Mouse (Mus musculus) embryonic facial prominence, embryonic 10.5 days (tissue): Measurements from ENCODE around the gene Nos3. TPM values are rescaled to one million over a fixed set of nuclear protein-coding genes. Genes with fewer than 3 reads are reported as not detected.
A peak's percentile ranks its signal among the peaks of the same experiment; 100 is the strongest.

Source experiments
- DNase-seq: peaks from one replicate; pipeline ENCODE4 v3.0.0-alpha.2; 2017; ENCODE audit warnings: low spot score
- H3K27ac ChIP-seq: fragments of 300-500 bp; sonication (generic); replicated peaks from 2 replicates; pipeline ENCODE4 v1.5.1; 2016; ENCODE audit warnings: mild to moderate bottlenecking
- H3K27me3 ChIP-seq: fragments of 300-500 bp; sonication (generic); replicated peaks from 2 replicates; pipeline ENCODE4 v1.6.1; 2016; ENCODE audit warnings: low read depth, mild to moderate bottlenecking; ENCODE audit not compliant: poor library complexity, severe bottlenecking
- H3K36me3 ChIP-seq: fragments of 300-500 bp; sonication (generic); replicated peaks from 2 replicates; pipeline ENCODE4 v1.6.1; 2016; ENCODE audit warnings: mild to moderate bottlenecking, moderate library complexity
- H3K4me1 ChIP-seq: fragments of 300-500 bp; sonication (generic); 2 replicates; pipeline ENCODE4 v1.6.1; 2016
- H3K4me3 ChIP-seq: fragments of 300-500 bp; sonication (generic); 2 replicates; pipeline ENCODE4 v1.5.1; 2016; ENCODE audit warnings: mild to moderate bottlenecking, moderate library complexity
- H3K9me3 ChIP-seq: fragments of 300-500 bp; sonication (generic); 2 replicates; pipeline ENCODE4 v1.6.1; 2016; ENCODE audit warnings: mild to moderate bottlenecking
- WGBS: fragments of 180-500 bp; shearing (Covaris S2); methylation state at CpG from one replicate; pipeline ENCODE4 v1.1.7; 2016; 5-methylcytosine and 5-hydroxymethylcytosine counted together
- polyA plus RNA-seq: library from polyadenylated mRNA; unstranded; fragments of >200 nt; fragmentation: Nextera tagmentation; extraction: Ambion mirVana; gene quantifications from 2 replicates; pipeline ENCODE4 v1.2.1, GENCODE M21; 2016

Gene Nos3
- polyA plus RNA-seq = 7.6 and 7.7 TPM in 2 replicates

DNA sequence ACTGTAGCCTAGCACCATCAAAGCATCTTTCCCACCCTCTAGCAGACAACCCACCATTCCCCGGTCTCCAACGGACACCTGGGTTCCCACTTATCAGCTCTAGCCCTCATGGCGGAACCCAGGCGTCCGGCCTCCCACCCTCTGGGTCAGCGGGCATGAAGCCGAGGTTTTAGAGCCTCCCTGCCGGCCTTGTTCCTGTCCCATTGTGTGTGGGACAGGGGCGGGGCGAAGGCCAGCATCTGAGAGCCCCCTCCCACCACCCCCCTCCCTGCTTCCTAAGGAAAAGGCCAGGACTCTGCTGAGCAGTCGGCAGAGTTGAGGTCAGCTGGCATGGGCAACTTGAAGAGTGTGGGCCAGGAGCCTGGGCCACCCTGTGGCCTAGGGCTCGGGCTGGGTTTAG is at the start of gene Nos3:
Gene Nos3, plus strand, starts transcription at position 303 of the 400 bp plus-strand sequence.
- WGBS = 48% methylated on average over 12 of the region's 12 CpGs
- Histone ChIP-seq H3K27ac (0 out of 2 replicates have a peak within 1 kb of the TSS, but pooled peaks have one; percentile 37), H3K4me3 (peak within 1 kb of the TSS; percentile 25), H3K4me1 (peaks cover 19% of the 10 kb centered on the region), H3K36me3 (no peaks in the 10 kb centered on the region), H3K27me3 (0 out of 2 replicates have a peak, but pooled peaks cover 3% of the 10 kb centered on the region), H3K9me3 (no peaks in the 10 kb centered on the region)
- no peak for DNase-seq

GRCm38 (mm10) chr5:24319776-24320466 is 44.7 kb upstream of the Nos3 start:
- peaks cover 39% of the 10 kb centered on the region for H3K4me1 ChIP-seq
- peaks cover 22% of the 10 kb centered on the region for H3K36me3 ChIP-seq
- H3K9me3 ChIP-seq = no peaks in the 10 kb centered on the region
- WGBS = 10% methylated on average over 13 of the region's 13 CpGs
- H3K27me3 ChIP-seq = peaks cover 26% of the 10 kb centered on the region
- H3K27ac ChIP-seq = peak overlapping the region; percentile 91
- peak overlapping the region; percentile 54 for H3K4me3 ChIP-seq
- peak; percentile 77 for DNase-seq

- Histone ChIP-seq H3K36me3 (peaks cover 27% of the 10 kb centered on the region), H3K27ac (peak overlapping the region; percentile 91), H3K4me3 (peak overlapping the region; percentile 54), H3K27me3 (peaks cover 31% of the 10 kb centered on the region), H3K4me1 (peaks cover 44% of the 10 kb centered on the region), H3K9me3 (no peaks in the 10 kb centered on the region)
- 26% methylated on average over 6 of the region's 6 CpGs for WGBS
- no peak for DNase-seq
These were observed 44.2 kb upstream of the Nos3 start for GRCm38 (mm10) chr5:24320467-24320813.

DNA sequence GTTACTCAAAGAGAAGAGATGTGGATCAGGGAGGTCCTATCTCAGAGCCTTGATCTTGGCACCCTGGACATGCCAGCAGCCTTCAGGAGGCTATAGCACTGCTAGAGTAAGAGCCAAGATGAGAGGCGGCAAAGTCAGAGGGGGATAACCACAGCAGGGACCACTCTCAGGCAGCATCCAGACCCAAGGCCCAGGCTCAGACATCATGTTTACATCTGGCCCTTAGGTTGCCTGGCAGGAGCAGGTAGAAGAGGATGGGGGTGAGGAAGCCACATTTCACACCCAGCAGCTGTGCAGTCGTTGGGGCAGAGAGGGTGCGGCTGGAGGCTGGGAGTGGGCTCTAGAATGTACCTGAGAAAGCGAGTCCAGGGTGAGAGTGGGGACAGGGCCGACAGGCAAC is 43.7 kb upstream of the Nos3 start:
- peak overlapping the region; percentile 91 for H3K27ac ChIP-seq
- H3K27me3 ChIP-seq = peaks cover 35% of the 10 kb centered on the region
- peak overlapping the region; percentile 54 for H3K4me3 ChIP-seq
- H3K9me3 ChIP-seq = no peaks in the 10 kb centered on the region
- no peak for DNase-seq
- 45% methylated on average over 5 of the region's 5 CpGs for WGBS
- peaks cover 31% of the 10 kb centered on the region for H3K36me3 ChIP-seq
- peaks cover 48% of the 10 kb centered on the region for H3K4me1 ChIP-seq

GRCm38 (mm10) chr5:24321711-24322682 is 42.6 kb upstream of the Nos3 start:
- WGBS = 4% methylated on average over 22 of the region's 22 CpGs
- Histone ChIP-seq H3K9me3 (no peaks in the 10 kb centered on the region), H3K27ac (peak overlapping the region; percentile 91), H3K4me1 (peaks cover 48% of the 10 kb centered on the region), H3K27me3 (peaks cover 46% of the 10 kb centered on the region), H3K36me3 (peaks cover 38% of the 10 kb centered on the region), H3K4me3 (peak overlapping the region; percentile 54)
- DNase-seq = peak; percentile 77

- Histone ChIP-seq H3K4me3 (peak overlapping the region; percentile 21; the same call in 1 of the 2 replicates), H3K9me3 (no peaks in the 10 kb centered on the region), H3K36me3 (peaks cover 27% of the 10 kb centered on the region), H3K27ac (no peak overlapping the region), H3K4me1 (peaks cover 67% of the 10 kb centered on the region), H3K27me3 (peaks cover 77% of the 10 kb centered on the region)
- no peak for DNase-seq
- 45% methylated on average over 14 of the region's 14 CpGs for WGBS
These were observed 39.4 kb upstream of the Nos3 start for GRCm38 (mm10) chr5:24325251-24325650.

DNA sequence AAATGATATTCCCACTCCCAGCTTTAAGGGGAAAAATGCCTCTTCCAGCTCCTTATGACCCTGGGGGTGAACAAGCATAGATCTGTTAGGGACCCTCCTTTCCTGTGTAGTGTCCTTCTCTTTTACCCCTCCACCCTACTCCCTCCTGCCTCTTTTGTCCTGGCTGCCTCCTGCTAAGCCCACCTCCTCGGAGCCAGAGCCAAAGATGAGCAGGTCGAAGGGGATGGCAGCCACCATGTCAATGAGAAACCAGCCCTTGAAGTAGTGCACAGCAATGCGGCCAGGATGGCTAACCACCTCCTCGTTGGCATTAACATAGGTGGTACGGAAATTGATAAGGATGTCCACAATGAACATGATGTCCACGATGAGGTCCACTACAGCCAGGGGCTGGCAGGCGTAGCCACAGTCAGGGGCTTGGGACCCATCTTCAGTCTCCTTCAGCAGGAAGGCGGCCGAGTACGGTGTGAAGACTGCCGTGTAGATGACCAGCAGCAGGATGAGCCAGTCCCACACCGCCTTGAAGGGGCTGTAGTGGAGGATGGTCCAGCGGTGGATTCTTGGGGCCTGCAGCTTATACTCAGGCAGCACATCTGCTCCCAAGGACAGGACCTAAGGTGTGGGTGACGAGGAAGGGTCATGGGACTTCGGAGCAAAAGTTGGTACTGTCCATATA is 38.3 kb upstream of the Nos3 start:
- H3K4me1 ChIP-seq = peaks cover 58% of the 10 kb centered on the region
- no peak overlapping the region for H3K4me3 ChIP-seq
- DNase-seq = no peak
- H3K36me3 ChIP-seq = peaks cover 27% of the 10 kb centered on the region
- peaks cover 85% of the 10 kb centered on the region for H3K27me3 ChIP-seq
- no peaks in the 10 kb centered on the region for H3K9me3 ChIP-seq
- no peak overlapping the region; the same call in 1 of the 2 replicates for H3K27ac ChIP-seq
- WGBS = 92% methylated on average over 15 of the region's 15 CpGs

DNA sequence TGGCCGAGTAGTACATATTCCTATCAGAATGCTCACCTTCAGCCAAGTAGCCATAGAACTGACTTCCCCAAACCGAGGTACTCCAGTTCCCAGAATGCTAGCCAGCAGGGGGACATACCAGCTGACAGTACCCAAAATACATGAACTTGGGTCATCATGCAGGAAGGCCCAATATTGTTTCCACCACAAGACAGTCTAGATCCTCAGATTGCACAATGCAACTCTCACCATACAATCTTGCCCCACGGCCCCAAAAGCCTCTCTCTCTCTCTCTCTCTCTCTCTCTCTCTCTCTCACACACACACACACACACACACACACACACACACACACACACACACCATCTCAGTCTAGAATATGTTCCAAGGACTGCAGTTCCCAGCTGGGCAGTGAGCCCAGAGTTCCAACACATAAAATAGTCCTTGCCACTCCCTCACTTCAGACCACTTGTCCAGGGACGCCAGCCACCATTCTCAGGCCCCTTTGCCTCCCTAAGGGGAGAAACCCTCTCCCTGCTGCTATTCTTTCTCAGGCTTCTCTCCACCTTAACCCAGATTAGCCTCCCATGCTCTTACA is 37.7 kb upstream of the Nos3 start:
- no peak overlapping the region; the same call in 1 of the 2 replicates for H3K27ac ChIP-seq
- no peak overlapping the region for H3K4me3 ChIP-seq
- WGBS = 72% methylated on average over 4 of the region's 4 CpGs
- peaks cover 32% of the 10 kb centered on the region for H3K36me3 ChIP-seq
- no peaks in the 10 kb centered on the region for H3K9me3 ChIP-seq
- no peak for DNase-seq
- peaks cover 56% of the 10 kb centered on the region for H3K4me1 ChIP-seq
- peaks cover 85% of the 10 kb centered on the region for H3K27me3 ChIP-seq

GRCm38 (mm10) chr5:24328813-24329211 is 35.8 kb upstream of the Nos3 start:
- peaks cover 77% of the 10 kb centered on the region for H3K27me3 ChIP-seq

DNA sequence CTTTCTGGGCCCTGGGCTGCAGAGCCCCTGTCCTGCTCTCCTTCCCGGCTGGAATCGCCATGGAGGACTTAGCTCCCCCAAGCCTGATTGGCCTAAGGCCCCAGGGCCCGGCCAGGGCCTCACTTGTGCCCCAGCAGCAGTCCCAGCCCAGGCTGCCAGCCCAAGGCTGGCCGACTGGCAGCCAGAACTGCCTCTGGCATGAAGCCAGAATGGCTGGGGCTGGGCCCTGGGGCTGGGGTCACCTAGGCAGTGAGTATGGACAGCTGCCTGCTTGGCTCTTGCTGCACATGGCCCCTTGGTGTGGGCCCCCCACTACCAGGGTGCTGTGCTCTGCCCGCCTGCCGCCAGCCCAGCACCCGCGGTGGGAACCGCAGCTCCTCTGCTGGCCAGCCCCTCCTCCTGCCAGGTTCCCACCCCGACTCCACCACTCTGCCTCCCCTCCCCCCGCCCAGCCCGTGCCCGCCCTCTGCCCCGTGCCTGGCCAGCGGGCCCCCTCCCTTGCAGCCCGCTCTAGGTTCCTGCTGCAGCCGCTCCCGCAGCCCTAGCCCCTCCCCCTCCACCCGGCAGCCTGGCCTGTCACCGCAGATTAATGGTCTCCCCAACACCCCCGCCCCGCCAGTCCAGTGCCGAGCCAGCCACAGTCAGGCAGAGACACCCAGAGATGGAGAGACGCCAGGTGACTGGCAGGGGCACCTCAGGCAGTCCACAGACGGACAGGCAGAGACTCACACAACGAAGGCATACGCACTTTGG is 35.2 kb upstream of the Nos3 start:
- H3K27me3 ChIP-seq = peaks cover 71% of the 10 kb centered on the region
- DNase-seq = peak; percentile 80
- peak overlapping the region; percentile 55 for H3K4me3 ChIP-seq
- WGBS = 8% methylated on average over 27 of the region's 27 CpGs
- H3K36me3 ChIP-seq = peaks cover 27% of the 10 kb centered on the region
- no peaks in the 10 kb centered on the region for H3K9me3 ChIP-seq
- H3K27ac ChIP-seq = peak overlapping the region; percentile 83
- peaks cover 47% of the 10 kb centered on the region for H3K4me1 ChIP-seq

More at GRCm38 (mm10) chr5:24328813-24329211, 35.8 kb upstream of the Nos3 start:
- H3K9me3 ChIP-seq = no peaks in the 10 kb centered on the region
- H3K4me3 ChIP-seq = peak overlapping the region; percentile 55
- peaks cover 32% of the 10 kb centered on the region for H3K36me3 ChIP-seq
- peak overlapping the region; percentile 83 for H3K27ac ChIP-seq
- H3K4me1 ChIP-seq = peaks cover 42% of the 10 kb centered on the region
- WGBS = 79% methylated on average over 6 of the region's 6 CpGs
- no peak for DNase-seq

- no peaks in the 10 kb centered on the region for H3K9me3 ChIP-seq
- peaks cover 65% of the 10 kb centered on the region for H3K27me3 ChIP-seq
- H3K36me3 ChIP-seq = peaks cover 22% of the 10 kb centered on the region
- WGBS = 38% methylated on average over 5 of the region's 5 CpGs
- peak overlapping the region; percentile 55 for H3K4me3 ChIP-seq
- DNase-seq = no peak
- H3K4me1 ChIP-seq = peaks cover 52% of the 10 kb centered on the region
- H3K27ac ChIP-seq = peak overlapping the region; percentile 83
These were observed 34.7 kb upstream of the Nos3 start for GRCm38 (mm10) chr5:24329965-24330298.
